Mouse (Mus musculus): ENCODE data around the gene Ipmk.
"Not testable (repeated sequence)": the region's sequence is repeated elsewhere in the genome, so short reads cannot be mapped to it uniquely, and the experiment has no call there.

The Ipmk gene

DNA sequence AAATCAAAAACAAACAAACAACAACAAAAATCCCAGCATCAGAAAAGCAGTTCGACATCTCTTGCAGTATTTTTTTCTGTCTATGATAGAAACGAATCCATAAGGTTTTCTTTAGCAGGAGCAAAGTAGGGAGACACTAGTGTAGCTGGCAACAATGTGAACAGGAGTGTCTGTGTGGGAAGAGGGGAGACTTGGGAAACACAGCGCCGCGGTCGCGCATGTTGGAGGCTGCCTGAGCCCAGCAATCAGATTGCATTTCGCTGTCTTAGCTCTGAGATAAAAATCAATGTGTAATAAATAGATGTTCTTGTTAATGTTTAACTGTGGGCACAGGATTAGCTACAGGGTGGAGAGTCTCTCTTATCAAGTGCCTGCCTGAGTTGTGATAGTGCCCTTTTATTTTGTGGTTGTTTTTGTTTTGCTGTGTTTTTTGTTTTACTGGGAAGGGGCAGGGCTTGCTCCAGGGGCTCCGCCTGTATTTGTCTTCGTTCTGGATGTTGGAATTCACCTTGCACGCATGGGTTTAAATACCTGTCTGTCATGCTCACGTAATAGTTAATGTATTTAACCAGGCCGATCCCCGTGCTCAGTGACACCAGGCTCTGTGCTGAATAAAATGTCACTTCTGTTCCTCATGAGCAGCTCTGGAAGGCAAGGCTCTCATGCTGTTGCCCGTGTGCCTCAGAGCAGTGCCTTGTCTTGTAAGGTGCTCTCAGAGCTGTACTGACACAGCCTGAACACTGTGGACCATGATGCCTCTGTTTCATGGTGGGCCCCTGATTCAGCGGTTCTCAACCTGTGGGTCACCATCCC lies 20.8 kb downstream of the Ipmk start:
- no peak for DNase-seq (ENCODE audit: extremely low read depth, low read depth, low spot score)

DNA sequence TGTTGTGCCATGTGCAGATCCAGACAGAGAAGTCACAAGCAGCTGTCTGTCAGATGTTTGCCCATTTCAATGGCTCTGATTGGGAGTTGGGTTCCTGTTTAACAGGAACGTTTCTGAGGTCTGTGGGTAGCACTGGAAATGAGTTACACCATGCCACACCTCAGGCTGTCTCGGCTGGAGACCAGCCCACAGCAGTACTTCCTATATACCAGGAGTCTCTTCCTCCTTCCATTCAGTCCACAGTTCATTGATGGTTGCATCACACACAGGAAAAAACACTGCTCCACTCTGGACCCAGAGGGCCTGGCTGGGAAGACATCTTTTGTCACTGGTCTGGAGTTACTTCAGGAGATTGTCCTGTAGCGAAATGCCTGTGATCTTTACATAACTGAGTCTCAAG lies 21.9 kb downstream of the Ipmk start:
- DNase-seq (ENCODE audit: extremely low read depth, low read depth, low spot score) = peak; percentile 82

DNA sequence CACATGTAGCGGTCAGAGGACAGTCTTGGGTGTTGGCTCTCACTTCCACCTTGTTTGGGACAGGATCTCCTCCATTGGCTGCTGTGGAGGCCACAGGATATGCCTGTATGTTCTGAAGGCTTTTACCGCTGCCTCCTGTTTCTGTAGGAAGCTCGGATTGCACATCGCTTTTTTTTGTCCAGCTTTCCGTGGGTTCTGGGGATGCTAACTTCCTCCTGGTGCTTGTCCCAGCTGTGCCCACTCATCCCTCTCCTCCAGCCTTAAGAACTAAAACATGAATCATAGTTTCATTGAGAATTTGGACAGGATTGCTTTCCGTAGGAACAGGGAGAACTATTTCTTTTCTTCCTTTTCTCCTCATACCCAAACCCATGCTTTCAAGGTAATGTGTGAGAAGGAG lies 24.3 kb downstream of the Ipmk start:
- DNase-seq (ENCODE audit: extremely low read depth, low read depth, low spot score) = no peak

DNA sequence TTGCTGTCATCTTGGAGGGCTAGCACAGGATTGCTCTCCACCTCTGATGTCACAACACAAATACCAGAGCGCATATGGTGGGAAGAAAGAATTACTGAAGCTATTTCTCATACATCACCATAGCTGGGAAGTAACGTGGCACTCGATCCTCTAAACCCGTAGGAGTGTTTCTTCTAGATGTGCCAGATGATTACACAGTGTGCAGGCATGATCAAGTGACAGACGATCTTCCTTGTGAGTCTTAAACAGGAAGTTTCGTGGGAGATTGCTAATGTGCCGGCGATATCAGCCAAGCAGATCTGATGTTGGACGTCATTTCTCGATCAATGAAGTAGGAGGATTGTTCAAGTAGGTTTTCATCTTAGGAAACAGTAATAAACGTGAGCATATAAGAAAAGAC lies 26.1 kb downstream of the Ipmk start:
- DNase-seq (ENCODE audit: extremely low read depth, low read depth, low spot score) = peak; percentile 63

DNA sequence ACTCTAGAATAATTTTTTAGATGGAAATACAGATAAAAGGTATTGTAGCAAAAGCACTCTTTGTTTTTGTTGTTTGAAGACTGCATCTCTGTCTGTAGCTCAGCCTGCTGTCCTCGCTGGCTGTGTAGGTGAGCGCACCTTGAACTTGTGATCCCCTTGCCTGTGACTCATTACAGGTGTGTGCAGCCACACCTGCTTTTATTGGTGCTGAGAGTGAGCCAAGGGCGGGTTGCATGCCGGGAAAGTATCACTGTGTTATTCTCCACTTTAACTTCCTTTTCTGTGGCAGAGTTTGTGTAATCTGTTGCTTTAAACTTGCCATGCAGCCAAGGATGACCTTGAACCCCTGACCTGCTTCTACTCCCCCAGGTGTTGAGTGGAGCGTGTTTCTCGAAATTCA lies 28.5 kb downstream of the Ipmk start:
- no peak for DNase-seq (ENCODE audit: extremely low read depth, low read depth, low spot score)

DNA sequence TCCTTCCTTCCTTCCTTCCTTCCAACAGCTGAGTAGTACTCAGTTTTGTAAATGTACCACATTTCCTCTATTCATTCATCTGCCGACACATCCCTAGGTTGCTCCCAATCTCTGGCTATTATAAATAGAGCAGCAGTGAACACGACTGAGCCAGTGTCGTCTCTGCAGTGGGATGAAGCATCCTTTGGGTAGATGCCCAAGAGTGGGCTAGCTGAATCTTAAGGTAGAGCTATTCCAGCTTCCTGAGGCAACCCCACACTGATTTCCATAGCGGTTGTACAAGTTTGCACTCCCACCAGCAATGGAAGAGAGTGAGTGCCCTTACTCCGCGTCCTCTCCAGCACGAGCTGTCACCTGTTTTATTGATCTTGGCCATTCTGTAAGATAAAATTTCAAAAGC lies 32.8 kb downstream of the Ipmk start:
- no peak for DNase-seq (ENCODE audit: extremely low read depth, low read depth, low spot score)

DNA sequence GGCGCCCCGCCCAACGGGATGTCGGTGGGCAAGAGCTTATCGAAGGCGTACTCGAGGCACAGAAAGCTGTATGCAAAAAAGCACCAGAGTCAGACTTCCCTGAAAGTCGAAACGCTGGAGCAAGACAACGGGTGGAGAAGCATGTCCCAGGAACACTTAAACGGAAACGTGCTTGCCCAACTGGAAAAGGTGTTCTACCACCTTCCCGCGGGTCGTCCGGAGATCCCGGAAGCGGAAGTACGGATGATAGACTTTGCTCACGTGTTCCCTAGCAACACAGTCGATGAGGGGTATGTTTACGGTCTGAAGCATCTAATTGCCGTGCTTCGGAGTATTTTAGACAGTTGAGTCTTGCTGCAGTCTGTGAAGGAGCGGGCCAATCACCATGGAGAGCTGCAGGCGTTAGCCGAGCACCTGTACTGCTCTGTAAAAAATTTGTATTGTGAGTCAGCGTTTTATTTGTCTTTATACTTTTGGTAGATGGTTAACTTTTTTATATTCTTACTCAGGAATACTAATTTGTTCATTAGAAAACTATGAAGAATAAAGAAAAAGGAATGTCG lies 34.0 kb downstream of the Ipmk start:
- no peak for DNase-seq (ENCODE audit: extremely low read depth, low read depth, low spot score)

DNA sequence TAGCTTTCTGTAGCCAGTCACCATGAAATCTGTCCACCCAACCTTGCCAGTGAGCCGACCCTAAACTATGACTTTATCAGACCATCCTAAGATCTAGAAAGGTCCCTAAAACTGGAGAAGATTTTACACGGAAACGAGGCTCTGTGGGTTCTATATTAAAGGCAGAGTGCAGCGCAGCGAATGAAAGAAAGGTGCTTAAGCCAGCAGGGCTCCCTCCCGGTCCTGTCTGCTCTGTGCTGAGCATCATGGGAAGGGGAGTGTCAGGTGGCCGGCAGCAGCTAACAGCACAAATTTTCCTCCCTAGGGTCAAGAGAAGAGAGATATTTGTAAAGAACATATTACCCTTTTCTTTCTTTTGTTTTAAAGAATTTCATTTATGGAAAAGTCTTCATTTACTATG lies 34.5 kb downstream of the Ipmk start:
- DNase-seq (ENCODE audit: extremely low read depth, low read depth, low spot score) = no peak

DNA sequence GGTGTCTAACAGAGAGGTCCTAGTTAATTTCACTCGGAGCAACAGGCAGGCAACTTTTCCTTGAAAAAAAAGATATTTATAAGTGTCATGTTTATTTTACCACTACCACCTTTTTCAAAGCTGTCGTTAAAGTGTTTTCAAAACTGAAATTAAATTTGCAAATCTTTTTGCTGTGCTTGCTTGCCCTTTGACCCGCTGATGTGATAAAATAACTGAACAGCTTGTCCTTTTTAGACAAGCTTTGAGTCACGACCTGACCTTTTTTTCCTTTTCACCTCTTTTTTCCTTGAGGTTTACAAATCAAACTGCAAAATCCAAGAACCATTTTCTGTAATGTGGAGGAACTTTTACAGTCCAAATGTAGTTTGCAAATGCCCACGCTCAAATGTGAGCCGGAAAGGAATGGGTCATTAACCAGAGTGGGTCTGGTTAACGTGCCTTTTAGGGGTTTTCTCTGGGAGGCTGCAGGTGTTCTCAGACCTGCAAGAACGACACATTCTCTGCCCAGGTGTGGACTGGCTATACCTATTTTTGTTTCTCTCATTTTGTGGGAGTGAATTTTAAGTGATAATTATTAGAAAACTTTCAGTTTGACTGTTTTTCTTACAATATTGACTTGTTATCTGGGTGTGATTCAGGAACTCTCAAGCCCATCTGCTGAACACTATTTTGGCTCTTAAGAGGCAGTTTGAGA lies 35.4 kb downstream of the Ipmk start:
- DNase-seq (ENCODE audit: extremely low read depth, low read depth, low spot score) = no peak

DNA sequence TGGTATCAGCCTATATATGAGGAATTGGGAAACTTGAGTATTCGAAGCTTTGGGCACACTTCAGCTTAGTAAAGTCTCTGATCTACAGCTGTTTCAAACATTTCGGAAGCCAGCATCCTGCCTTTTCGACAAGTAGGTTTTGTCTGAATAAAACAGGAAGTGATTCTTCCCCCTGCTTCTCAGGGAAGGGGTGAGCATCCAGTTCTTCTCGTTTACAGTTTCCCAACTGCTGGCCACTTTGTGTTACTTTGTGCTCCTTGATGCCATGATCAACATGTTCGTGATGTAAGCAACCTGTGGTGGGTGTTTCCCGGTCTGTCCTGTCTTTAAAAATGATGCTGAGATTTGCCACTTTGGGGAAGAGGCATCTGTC lies 36.0 kb downstream of the Ipmk start:
- DNase-seq (ENCODE audit: extremely low read depth, low read depth, low spot score) = not testable (repeated sequence)

DNA sequence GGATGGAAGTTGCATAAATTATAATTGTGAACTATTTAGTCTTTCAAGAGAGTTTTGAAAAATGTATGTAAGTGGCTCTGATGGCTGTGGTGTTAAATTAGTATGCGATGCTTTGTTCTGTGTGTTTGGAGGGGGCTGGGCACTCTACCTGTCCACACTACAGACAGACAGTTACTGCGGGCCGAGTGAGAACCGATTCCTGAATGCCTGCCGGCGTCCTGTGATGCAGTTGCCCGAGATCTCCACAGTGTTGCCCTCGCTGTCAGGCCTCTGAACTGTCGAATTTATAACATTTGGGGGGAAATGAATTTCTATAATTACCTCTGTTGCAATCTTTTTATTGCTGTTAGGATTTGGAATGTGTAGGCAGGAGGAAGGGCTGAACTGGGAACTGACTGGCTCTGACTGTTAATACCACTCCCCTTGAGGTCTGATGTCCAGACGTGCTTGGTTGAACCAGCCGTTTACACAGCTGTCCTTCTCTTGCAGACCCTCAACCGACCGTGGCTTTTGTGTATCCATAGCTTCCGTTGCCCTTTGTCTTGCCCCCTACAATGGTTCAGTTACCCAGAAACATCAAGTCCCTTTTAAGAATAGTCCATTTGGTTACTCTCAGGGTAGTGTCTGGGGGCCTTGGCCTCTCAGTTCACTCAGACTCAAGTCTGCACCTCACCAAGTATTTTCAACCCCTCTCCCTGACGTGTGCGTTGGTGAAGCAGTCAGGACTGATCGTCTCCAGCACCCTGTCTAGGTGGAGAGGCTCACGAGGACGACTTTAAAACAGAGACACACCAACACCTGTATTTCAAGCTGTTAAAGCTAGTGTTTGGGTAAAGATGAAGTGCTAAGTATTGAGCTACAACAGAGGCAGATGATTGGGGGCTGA lies 36.8 kb downstream of the Ipmk start:
- no peak for DNase-seq (ENCODE audit: extremely low read depth, low read depth, low spot score)

DNA sequence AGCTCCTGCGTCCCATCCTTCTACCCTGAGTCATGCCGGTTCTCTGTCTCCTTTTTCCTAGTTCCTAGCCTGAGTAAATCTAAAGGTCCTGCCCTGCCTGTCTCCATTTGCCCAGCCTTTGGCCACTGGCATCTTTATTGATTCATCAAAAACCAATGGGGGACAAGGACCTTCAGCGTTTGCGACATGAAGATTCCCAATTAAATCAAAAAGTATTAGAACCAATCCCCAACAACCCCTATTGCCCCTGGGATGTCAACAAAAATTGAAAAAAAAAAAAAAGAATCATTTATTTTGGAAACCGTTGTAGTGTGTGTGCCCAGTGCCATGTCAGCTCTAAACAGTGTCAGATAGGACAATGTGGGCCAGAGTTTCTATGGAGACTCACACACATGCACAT lies 41.7 kb downstream of the Ipmk start:
- DNase-seq (ENCODE audit: extremely low read depth, low read depth, low spot score) = no peak

DNA sequence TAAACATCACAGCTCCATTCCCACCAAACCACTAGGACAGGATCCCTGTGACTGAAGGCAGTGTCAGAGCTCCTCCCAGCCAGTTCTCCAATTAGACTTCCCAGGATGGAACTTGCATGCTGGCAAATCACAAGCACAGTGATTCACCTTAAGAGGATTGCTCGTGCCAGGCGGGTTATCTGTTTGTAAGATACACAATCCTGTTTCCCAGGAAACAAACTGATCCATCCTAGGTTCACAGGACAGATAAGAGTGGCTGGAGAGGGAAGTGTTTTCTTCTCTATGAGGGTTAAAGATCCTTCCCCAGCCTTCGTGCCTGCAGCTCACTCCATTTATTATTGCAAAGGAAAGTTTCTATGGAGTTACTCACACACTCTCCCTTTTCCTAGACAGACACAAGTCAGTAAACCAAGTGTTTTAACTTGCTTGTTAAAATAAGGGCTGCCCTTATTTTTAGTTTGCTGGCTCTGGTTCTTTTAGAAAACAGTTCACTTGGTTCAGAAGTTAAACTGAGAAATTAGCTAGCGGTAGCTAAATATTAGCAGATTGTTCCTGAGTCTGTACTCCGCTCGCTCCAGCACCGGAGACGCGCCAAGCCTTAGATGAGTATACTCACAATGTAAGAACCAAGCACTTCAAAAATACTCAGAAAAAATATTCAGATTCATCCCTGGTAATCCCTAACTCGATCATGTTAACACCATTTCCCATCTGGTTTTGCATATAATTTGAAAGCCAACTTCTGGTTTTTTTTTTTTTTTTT lies 51.0 kb downstream of the Ipmk start:
- no peak for DNase-seq (ENCODE audit: extremely low read depth, low read depth, low spot score)

DNA sequence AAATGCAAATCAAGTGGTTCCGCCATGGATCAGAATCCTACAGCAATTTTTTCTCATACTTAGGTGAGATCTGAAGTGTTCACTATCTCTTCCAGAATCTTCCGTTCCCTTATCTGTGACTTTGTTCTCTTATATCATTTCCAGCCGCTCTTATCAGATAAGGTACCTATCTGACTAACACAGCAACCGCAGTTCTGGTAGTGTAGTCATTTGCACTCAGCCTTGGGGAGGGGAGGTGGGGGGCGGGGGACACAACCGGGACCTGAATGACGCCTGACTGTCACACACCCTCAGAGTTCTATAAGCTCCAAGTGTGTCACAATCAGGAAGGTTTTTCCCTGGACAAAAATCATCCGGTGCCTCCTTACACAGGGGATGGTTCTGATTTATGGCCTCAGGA lies 51.8 kb downstream of the Ipmk start:
- no peak for DNase-seq (ENCODE audit: extremely low read depth, low read depth, low spot score)

DNA sequence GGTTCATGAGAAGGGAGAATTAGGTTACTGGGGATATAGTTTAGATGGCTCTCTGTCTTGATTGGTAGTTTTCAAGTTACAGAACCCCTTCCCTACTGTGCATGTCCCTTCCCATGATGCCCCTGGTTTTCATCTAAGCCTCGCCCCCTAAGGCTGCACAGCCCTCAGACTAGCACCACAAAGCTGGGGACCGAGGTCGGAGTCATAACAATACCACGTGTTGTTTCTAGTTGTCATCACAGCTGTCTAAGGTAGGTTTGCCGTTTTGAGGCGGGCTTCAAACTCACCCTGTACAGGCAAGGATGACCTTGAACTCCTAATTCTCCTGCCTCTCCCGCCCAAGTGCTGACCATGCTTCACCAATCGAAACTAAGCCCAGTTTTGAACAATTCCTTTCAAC lies 52.4 kb downstream of the Ipmk start:
- DNase-seq (ENCODE audit: extremely low read depth, low read depth, low spot score) = no peak

DNA sequence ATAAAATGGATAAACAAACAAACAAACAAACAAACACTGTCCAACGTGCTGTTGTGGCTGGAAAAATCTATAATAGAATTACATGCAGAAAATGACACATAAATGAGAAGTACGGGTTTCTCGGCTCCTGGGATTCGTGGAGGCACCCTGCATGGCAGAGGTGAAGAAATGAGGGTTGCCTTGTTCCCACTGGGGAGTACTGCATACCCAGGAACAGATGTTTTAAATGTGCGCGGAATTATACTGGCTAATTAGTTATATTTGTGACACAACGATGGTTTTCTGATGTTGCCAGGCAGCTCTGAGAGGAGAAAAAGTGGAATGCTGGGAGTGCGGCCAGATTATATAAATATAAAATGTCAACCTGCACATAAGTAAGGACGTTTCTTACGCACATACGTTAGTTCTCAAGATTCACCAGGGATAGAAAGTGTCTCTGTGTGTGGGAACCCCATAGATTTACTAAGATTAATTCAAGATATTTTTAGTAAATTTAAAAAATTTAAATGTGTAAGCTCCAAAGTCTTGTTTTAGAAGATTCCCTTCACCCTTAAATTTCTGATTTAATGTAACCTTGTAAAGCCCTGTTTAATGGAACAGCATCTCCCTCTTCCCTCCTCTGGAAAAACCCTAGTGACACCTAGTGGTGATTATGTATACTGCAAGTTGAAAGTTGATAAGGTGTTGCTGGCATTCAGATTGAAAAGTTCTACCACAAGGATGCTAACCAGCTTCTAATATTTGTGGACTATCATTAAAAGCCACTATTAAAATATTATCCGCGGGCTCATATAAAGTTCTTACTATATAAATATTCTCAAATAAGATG lies 53.5 kb downstream of the Ipmk start:
- no peak for DNase-seq (ENCODE audit: extremely low read depth, low read depth, low spot score)

DNA sequence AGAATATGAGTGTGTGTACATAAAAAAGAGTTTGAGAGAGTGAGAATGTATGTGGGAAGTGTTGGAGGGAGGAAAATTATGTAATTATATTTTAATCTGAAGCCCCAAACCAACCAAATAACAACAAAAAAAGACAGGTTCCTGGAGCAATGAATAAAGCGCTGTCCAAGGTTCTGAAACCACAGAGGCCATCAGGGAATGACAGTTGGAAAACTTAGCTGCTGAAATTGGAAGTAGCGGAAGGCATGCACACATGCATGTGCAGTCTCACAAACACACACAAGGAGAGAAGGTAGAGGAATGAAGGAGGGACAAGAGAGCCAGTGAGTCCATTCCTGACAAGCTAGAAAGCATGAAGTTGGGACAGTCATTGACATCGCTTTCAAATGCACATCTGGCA lies 56.1 kb downstream of the Ipmk start:
- no peak for DNase-seq (ENCODE audit: extremely low read depth, low read depth, low spot score)

DNA sequence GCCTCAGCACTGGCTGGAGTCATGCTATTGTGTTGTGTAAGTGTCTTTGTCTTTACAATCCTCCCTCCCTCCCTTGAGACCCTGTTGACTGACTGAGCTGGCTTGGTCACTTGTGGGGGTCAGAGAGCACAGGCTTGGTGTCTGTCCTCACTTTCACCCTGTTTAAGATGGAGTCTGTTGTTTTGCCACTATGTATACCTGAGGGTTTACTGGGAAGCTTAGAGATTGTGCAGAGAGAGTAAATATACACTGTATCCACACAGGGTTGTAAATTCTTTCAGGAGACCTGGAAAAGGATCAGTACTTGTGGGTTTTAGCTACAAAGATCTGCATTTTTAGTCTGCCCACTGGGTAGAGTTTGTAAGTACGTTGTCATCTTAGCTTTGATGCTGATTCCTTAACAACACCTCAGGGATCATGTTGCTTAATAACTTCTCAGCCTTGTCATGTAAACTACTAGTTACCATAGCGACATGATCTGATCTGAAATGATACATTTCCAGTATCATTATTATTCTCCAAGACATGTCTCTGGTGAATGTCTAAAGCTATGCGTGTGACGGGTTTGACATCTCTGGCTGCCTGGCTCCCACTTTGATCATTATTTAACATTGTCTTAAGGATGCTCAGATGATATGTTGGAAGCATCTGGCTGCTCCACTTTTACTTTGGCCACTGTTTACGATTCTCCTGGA lies 58.1 kb downstream of the Ipmk start:
- no peak for DNase-seq (ENCODE audit: extremely low read depth, low read depth, low spot score)

DNA sequence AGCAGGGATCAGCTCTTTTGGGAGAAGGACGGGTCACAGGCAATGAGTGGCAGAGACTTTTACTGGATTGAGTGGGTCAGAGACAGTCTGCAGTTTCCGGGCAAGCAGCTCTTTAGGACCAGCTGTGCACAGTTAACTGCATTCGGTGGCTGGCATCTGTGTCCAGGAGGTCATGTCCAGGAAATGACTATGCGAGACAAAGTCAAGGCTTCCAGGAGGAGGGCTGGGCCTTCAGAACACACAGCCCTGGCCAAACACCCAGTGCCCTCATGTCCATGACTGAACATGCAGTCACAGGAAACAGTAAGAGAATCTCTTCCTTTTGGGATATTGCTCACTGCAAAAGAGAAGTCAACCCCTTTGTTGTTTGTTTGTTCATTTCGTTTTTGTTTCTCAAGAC lies 62.4 kb downstream of the Ipmk start:
- DNase-seq (ENCODE audit: extremely low read depth, low read depth, low spot score) = no peak

All from fat pad, adult 2 months (tissue).